Mouse (Mus musculus) liver, adult 2 months (tissue): ENCODE measurements around the gene Patl2. TPM values are rescaled to one million over a fixed set of nuclear protein-coding genes. Genes with fewer than 3 reads are reported as not detected.

Experiments
- DNase-seq: peaks from one replicate; pipeline ENCODE4 v3.0.0-alpha.2; 2011; ENCODE audit warnings: low read depth, low spot score; ENCODE audit errors: extremely low read depth
- H3K27ac ChIP-seq: fragments of 200-500 bp; replicated peaks from 2 replicates; pipeline ENCODE4 v1.5.1; 2012; ENCODE audit warnings: low read depth, mild to moderate bottlenecking, control low read depth, inconsistent platforms, low read length; ENCODE audit not compliant: insufficient read depth
- H3K27me3 ChIP-seq: fragments of 200-500 bp; 2 replicates; pipeline ENCODE4 v1.6.1; 2012; ENCODE audit warnings: mild to moderate bottlenecking, moderate library complexity, low read length, inconsistent platforms; ENCODE audit not compliant: control insufficient read depth, insufficient read depth
- H3K36me3 ChIP-seq: fragments of 200-500 bp; 2 replicates; pipeline ENCODE4 v1.6.1; 2012; ENCODE audit warnings: low read length, inconsistent platforms; ENCODE audit not compliant: control insufficient read depth, insufficient read depth
- H3K4me1 ChIP-seq: fragments of 200-500 bp; 2 replicates; pipeline ENCODE4 v1.6.1; 2011; ENCODE audit warnings: low read length; ENCODE audit not compliant: control insufficient read depth, insufficient read depth
- H3K4me3 ChIP-seq: fragments of 200-500 bp; 2 replicates; pipeline ENCODE4 v1.5.1; 2011; ENCODE audit warnings: low read depth, mild to moderate bottlenecking, control low read depth, low read length, moderate library complexity; ENCODE audit not compliant: insufficient read depth
- H3K79me2 ChIP-seq: fragments of 200-500 bp; 2 replicates; pipeline ENCODE4 v1.6.1; 2012; ENCODE audit warnings: inconsistent platforms, mild to moderate bottlenecking, low read length, moderate library complexity; ENCODE audit not compliant: control insufficient read depth, insufficient read depth
- H3K9ac ChIP-seq: fragments of 200-500 bp; 2 replicates; pipeline ENCODE4 v1.6.1; 2012; ENCODE audit warnings: low read depth, mild to moderate bottlenecking, control low read depth, inconsistent platforms, low read length
- CTCF ChIP-seq: fragments of 200-500 bp; IDR thresholded peaks from 2 replicates; pipeline ENCODE4 v1.5.1; 2011; ENCODE audit warnings: low read depth, low read length, control low read depth
- POLR2A ChIP-seq: fragments of 200-500 bp; IDR thresholded peaks from 2 replicates; pipeline ENCODE4 v1.6.1; 2011; ENCODE audit warnings: low read length, control low read depth; ENCODE audit not compliant: insufficient read depth; ENCODE audit errors: extremely low read depth
- WGBS: fragments of 180-500 bp; shearing (Covaris S2); methylation state at CpG from one replicate; pipeline ENCODE4 v1.1.7; 2018; 5-methylcytosine and 5-hydroxymethylcytosine counted together
- polyA plus RNA-seq: library from polyadenylated mRNA; depleted of rRNA; stranded (reverse); fragments of >200 nt; gene quantifications from 2 replicates; pipeline ENCODE4 v1.2.3, GENCODE M21; 2012; rRNA removed
- total RNA-seq: library from RNA; depleted of rRNA; stranded (reverse); fragments of >200 nt; gene quantifications from 2 replicates; pipeline ENCODE4 v1.2.3, GENCODE M21; 2014; rRNA removed

Gene Patl2
- total RNA-seq = 0.09 TPM in 1 of 2 replicates, not detected in the other
- not detected in 2 replicates for polyA plus RNA-seq

GRCm38 (mm10) chr2:122186106-122186505 lies at the start of gene Patl2, which contains the start of gene Terb2:
Gene Patl2 (minus strand): TSS chr2:122186189.
Gene Terb2 (plus strand): TSS chr2:122186272.
- DNase-seq = no peak
- Histone ChIP-seq H3K9ac (no peak within 1 kb of the TSS), H3K4me3 (no peak within 1 kb of the TSS), H3K27ac (no peak within 1 kb of the TSS), H3K27me3 (no peaks in the 10 kb centered on the region), H3K4me1 (no peaks in the 10 kb centered on the region), H3K36me3 (no peaks in the 10 kb centered on the region), H3K79me2 (no peaks in the 10 kb centered on the region)
- TF ChIP-seq POLR2A = no peak
- TF ChIP-seq CTCF = no peak
- WGBS = 84% methylated on average over 17 of the region's 17 CpGs

GRCm38 (mm10) chr2:122235425-122235824 lies 49.4 kb upstream of the Patl2 start:
- peak; percentile 96 for DNase-seq
- Histone ChIP-seq H3K9ac (peak overlapping the region; percentile 90), H3K4me1 (no peaks in the 10 kb centered on the region), H3K27me3 (no peaks in the 10 kb centered on the region), H3K79me2 (peaks cover 11% of the 10 kb centered on the region; the same call in 1 of the 2 replicates), H3K27ac (peak overlapping the region; percentile 99), H3K4me3 (peak overlapping the region; percentile 86), H3K36me3 (peaks cover 15% of the 10 kb centered on the region)
- 8% methylated on average over 2 of the region's 2 CpGs for WGBS
- no peak for TF ChIP-seq CTCF
- TF ChIP-seq POLR2A = no peak

- Histone ChIP-seq H3K9ac (peak within 1 kb of the TSS; percentile 90), H3K79me2 (peaks cover 11% of the 10 kb centered on the region; the same call in 1 of the 2 replicates), H3K27ac (peak within 1 kb of the TSS; percentile 99), H3K27me3 (no peaks in the 10 kb centered on the region), H3K4me3 (peak within 1 kb of the TSS; percentile 86), H3K36me3 (peaks cover 15% of the 10 kb centered on the region), H3K4me1 (no peaks in the 10 kb centered on the region)
- peak; percentile 96 for TF ChIP-seq POLR2A
- no peak for TF ChIP-seq CTCF
- WGBS = under 1% methylated on average over 35 of the region's 35 CpGs
- peak; percentile 78 for DNase-seq
Observed at GRCm38 (mm10) chr2:122234611-122235288, 48.8 kb upstream of the Patl2 start, which contains the start of gene Sord. Gene Sord (plus strand): TSS chr2:122234749.

GRCm38 (mm10) chr2:122233759-122234557 lies 48.0 kb upstream of the Patl2 start:
- Histone ChIP-seq H3K79me2 (peaks cover 11% of the 10 kb centered on the region; the same call in 1 of the 2 replicates), H3K27me3 (no peaks in the 10 kb centered on the region), H3K4me1 (no peaks in the 10 kb centered on the region), H3K27ac (peak overlapping the region; percentile 69), H3K4me3 (peak overlapping the region; percentile 86), H3K36me3 (peaks cover 15% of the 10 kb centered on the region), H3K9ac (peak overlapping the region; percentile 67)
- DNase-seq = peak; percentile 68
- TF ChIP-seq CTCF (no peak), POLR2A (no peak)
- WGBS = 9% methylated on average over 26 of the region's 26 CpGs

GRCm38 (mm10) chr2:122233341-122233740 lies 47.4 kb upstream of the Patl2 start:
- Histone ChIP-seq H3K36me3 (peaks cover 13% of the 10 kb centered on the region), H3K27ac (no peak overlapping the region), H3K79me2 (peaks cover 9% of the 10 kb centered on the region; the same call in 1 of the 2 replicates), H3K9ac (no peak overlapping the region), H3K4me1 (no peaks in the 10 kb centered on the region), H3K27me3 (no peaks in the 10 kb centered on the region), H3K4me3 (no peak overlapping the region)
- TF ChIP-seq CTCF = no peak
- no peak for TF ChIP-seq POLR2A
- peak; percentile 5 for DNase-seq
- 59% methylated on average over 5 of the region's 5 CpGs for WGBS
